Mouse (Mus musculus) retina, postnatal 1 day (tissue): ENCODE results near the gene 2510009E07Rik.
A peak's percentile ranks its signal among the peaks of the same experiment; 100 is the strongest.
"Not testable (repeated sequence)": the region's sequence is repeated elsewhere in the genome, so short reads cannot be mapped to it uniquely, and the experiment has no call there.

Source experiments
- DNase-seq: peaks from one replicate; pipeline ENCODE4 v3.0.0-alpha.2; 2012

Gene 2510009E07Rik

DNA sequence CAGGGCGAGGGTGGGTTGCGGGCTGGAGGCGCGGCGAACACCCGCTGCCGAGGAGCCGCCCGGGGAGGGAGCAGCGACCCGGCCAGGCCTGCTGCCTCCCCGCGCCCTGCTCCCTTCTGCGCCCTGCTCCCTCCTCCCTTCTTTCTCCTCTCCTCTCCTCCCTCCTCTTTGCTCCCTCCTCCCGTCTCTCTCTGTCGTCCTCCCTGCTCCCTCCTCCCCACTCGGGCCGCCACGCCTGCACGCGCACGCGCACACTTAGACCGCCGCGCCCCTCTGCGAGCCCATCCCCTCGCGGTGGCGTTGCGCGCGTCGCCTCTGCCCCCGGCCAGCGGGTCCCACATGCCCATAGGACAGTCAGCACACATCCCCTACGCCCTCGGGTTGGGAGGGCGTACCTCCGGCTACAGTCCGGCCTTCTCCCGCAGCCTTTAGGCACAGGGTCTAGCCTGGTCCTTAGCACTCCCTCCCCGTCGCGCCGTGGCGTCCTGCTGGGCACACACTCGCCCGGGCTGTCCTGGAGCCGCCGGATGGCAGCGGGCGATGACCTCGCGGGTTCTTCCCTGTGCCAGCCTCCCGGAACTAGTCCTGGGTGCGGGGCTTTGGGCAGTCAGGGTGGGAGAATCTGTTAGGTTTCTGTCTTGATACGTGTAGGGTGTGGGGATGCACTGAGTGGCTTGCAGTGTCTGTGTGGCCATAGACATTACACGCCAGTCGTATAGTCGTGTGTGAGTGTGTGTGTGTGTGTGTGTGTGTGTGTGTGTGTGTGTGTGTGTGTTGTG, at the start of gene 2510009E07Rik:
2510009E07Rik (minus strand) TSS at position 203 of the 779 bp plus-strand sequence.
- peak; percentile 96 for DNase-seq

DNA sequence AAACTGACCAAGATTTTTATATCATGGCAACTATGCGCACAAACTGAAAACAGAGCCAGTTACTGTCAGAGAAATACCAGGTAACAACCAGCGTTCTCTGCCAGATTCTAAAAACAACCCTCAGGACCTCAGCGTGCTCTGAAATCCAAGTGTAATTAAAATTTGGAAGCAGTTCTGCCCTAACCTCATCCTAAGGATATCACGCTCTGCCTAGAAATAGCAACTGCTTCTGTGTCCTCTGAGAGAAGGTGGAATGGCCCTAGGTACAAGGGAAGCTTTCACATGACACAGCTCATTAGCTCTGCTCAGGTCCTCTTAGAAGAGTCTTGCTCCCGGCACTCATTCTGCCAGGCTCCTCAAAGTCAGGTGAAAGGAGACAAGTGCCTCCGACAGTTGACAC, 48.9 kb upstream of the 2510009E07Rik start:
- DNase-seq: peak; percentile 65

DNA sequence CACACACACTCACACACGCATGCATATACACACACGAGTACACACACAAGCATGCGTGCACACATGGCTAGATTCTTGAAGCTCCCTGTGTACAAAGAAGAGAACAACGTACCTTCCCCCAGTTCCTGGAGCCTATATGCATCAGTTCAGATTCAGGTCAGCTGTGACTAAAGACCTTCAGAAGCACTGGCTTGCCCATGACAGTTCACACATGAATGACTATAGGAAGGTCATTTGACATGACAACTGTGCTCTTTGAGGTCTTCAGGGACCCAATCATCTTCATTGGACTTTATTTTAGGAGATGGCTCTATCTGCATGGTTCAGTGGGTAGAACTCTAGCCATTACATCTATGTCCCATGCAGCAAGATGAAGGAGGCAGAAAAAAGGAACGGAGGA, 48.4 kb upstream of the 2510009E07Rik start:
- peak; percentile 97 for DNase-seq

DNA sequence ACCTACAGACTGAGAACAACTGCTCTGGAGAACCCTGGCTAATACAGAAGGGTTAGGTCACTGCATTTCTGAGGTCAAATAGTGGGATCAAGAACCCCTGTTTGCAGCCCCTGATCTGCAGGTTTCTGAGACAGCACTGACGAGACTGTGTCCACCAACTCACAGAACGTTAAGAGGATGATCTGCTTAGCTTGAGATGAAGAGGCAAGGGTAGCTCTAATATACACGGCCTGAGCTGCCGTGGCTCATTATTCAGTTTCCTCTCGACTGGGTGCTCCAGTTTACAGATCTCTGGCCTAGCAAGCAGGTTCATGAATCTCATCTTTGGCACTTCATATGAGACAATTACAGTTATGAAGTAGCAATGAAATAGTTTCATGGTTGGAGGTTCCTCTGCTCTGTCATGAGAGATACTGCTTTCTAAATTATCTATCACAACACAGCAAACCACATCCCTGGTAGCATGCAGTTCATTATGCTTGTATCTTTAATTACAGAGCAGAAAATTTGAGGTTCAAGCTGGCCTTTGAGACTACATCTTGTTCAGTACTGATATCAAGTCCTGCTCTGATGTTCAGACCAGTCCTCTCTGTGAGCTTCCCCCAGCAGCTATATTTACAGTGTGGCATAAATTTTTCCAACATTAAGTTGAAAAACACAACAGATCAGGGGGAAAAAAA, 47.9 kb upstream of the 2510009E07Rik start:
- DNase-seq: peak; percentile 61

DNA sequence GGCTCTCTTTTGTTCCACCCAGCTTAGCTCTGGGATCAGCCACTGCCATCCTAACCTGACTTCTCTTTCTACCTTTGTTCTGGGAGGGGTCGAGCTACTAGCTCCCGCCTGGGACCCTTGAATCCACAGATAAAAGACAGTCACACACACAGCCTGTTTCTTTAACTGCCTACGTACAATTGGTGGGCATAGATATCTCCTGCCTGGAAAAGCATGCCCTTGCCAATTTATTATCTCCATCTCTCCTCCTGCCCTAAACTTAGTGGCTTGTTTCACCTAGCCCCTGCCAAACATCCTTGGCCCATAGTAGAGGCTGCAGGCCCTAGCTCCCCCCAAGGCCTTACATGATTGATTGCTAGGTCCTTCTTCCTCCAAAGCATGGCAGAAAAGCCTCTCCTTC, 47.1 kb upstream of the 2510009E07Rik start:
- DNase-seq: no peak

DNA sequence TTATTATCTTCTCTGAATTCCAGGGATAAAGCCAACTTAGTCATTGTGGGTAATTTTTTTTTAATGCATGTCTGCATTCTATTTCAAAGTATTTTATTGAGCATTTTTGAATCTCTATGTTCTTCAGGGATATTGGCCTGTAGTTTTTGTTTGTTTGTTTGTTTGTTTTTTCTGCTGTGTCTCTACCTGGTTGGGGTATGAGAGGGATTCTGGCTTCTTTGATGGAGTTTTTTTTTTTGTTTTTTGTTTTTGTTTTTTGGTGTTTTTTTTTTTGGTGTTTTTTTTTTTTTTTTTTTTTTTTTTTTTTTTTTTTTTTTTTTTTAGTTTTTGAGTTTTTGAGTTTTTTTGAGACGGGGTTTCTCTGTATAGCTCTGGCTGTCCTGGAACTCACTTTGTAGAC, 41.2 kb upstream of the 2510009E07Rik start:
- no peak for DNase-seq

DNA sequence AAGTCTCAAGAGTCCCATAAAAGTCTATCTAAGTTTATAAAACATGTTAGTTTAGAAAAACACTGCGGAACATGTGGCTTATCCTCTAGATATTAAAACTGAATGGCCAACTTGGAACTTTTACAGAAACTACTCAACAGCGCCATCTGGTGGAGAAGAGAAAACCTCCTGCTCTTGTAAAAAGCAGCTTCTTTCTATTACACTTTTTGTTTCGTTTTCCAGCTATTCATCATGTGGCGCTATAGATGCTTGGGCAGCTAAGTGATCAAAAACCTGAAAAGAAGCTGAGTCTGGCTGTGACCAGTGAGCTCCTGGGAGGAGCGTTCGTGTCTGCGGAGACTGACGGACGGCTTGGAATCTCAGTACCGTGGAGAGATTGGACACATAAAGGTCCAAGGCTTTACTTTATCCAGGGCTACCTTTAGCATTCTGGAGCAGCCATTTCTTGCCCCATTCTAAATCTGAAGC, 33.5 kb upstream of the 2510009E07Rik start:
- peak; percentile 89 for DNase-seq

DNA sequence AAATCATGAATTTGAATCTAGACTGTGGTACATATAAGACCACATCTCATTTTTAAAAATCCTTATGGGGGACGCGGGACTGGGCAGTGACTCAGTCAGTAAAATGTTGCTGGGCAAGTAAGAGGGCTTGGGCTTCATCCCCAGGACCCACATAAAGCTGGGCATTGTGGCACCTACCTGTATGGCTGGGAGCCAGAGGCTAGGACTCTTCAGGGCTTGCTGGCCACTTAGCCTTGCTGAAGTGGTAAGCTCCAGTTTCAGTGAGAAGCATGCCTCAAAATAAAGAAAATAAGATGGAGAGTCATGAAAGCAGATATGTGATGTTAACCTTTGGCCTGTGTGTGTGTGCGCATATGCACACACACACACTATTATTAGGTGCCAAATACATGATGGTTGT, 33.0 kb upstream of the 2510009E07Rik start:
- DNase-seq: no peak

DNA sequence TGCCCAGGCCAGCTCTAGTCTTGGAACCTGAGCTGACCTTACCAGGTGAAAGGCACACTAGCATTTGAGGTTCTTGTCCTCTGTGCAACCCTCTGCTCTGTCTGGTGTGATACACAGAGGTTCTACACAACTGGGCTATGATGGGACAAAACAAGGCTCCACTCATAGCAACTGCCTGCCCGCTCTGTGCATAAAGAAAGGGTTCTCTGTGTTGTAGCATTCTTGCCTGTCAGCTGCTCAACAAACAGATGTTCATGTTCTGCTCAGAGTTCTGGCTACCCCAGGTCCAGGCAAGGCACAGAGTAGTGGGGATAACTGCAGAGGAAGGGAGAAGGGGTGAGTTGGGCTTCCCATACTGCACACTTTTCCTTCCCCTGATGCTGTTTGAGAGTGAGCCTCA, 29.8 kb upstream of the 2510009E07Rik start:
- DNase-seq: no peak

DNA sequence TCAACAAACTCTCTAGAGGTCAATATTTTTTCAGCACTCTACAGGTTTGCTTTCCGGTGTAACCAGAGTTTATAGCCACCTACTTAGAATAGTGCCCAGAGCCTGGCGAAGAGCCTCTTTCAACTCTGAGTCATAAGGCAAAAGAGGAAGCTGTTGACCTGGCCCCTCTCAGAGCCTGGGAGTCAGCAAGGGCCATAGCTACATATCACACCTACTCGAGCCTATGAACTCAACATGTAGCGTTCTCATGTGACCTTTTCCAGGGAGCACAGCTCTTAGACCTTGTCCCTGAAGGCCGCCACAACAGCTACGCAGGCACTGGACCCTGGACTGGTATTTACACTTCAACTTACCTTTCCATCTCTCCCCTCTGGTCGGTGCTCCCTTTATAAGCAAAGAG, 25.3 kb upstream of the 2510009E07Rik start:
- no peak for DNase-seq

DNA sequence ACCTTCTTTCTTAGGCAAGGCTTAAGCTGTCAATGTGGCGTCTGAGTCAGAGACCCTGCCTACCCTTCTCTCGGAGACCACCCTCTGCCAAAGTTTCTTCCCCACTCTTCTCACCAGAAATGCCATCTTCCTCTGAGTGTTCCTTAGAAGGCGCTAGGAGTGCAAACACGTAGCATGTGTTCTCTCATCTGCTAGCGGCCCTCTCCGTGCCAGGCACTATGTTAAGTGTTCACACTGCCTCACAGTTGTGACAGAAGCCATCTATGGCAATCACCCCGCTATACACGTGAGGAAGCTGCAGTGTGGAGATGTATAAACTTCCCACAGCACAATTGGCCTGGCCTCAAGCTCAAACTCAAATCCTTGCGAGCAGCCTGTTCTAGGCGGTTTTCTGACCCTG, 20.1 kb upstream of the 2510009E07Rik start:
- no peak for DNase-seq

DNA sequence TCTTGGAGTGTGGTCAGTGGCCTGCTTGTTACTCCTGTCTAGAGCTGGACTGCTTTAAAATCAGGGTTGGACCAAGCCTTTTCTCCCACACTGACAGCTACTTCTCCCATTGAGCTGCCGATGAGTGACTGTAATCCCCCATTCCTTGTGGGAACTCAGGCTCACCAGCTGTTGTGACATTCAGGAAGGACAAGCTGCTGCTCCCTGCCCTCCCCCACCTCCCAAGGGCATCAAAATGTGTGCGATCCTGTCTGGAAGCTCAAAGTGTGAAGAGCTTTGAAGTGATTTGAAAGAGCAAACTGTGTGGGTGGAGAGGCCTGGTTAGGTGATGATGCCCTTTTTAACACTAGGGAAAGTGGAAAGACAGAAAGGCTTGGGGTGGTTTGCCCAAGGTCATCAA, 15.9 kb upstream of the 2510009E07Rik start:
- DNase-seq: peak; percentile 56

DNA sequence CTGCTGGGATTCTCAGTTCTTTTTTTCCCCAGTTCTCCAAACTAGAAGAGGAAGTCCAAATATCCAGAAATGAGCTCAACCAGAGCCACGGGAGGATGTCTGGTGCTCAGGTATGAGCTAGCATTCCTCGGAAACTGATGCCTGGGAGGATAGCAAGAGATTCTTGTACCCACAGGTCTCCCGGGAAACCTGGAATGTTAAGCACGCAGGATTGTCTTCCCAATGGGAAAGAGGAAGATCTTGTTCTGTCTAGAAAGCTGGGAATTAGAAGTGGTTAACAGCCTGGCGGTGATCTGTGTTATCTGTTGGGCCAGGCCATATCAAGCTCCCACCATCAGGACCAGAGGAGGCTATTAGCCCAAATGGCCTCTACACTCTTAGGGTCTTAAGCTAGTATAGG, 10.2 kb upstream of the 2510009E07Rik start:
- no peak for DNase-seq

DNA sequence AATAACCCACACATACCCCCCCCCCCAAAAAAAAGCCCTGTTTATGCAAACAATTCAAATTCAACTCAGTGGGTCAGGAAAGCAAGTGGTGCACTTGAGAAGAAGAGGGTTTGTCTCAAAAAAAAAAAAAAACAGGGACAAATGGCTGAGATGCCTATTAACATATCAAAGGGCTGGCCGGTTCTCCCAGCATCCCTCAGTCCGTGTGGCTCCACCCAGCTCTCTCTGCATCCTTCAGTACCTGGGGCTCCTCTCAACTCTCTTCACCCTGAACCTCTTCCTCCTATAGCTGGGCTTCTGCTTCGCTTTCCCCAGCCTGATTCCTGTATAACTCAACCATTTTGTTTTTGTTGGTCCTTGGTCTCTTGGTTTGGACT, 7.8 kb upstream of the 2510009E07Rik start:
- peak; percentile 41 for DNase-seq

DNA sequence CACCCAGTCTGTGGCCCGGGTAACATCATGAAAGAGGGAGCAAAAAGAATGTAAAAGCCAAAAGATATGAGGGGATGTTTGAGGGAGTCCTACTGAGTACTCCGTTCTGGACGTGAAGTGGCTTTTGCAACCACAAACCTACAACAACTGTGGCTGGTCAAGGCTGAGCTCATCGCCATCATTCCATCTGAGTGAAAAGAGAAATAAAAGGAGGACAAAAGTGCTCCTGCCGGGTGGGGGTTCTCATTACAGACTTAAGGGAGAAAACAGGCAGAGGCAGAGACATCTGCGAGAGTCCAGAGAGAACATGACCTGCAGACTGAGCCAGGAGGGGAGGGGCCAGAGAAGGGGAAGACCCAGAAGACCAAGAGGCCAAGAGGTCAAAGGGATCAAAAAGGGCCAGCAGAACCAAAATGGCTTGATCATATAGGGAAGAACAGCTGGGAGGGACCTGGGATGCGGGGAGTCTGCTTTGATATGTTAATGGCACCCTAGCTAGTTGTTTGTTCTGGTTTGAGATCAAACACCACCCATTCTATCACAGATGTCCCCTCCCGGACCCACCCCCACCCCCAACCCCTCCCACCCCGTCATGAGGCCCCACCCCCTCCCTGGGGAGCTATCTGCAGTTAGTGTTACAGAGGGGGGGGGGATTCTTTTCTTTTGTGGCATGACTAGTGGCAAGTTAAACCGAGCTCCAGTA, 7.3 kb upstream of the 2510009E07Rik start:
- DNase-seq: peak; percentile 25

DNA sequence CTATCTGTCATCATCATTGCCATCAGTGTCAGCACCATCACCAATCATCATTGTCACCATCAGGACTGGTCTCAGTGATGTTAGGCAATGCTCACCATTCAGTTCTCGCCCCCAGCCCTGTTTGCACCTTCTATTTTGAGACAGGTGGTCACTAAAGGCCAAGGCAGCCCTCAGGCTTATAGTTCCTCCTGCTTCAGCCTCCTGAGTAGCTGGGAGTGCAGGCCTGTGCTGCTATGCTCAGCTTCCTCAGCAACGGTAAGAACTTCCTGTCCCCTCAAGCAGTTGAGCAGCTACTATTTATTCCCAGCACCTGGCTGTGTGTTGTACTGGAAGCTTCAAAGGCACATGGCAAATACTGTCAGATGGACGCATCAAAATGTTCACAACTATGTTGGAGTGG, 3.7 kb upstream of the 2510009E07Rik start:
- DNase-seq: no peak

DNA sequence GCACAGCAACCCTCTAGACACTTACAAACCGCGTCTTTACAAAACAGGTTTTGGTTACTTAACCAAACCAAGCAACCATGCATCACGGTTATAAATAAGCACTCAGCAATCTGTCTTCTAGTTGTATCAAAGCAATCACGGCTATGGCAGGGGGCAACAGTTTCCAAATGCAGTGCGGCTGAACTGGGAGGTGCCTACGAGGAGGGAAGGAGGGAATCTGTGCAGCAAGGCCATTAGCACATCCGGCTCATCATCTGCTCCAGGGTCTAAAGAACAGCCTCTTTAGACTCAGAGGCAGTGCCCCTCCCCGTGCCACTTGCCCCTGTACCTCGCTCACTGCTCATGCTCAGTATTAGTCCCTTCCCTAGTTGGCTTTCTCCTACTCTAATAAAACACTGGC, 2.5 kb upstream of the 2510009E07Rik start:
- no peak for DNase-seq

DNA sequence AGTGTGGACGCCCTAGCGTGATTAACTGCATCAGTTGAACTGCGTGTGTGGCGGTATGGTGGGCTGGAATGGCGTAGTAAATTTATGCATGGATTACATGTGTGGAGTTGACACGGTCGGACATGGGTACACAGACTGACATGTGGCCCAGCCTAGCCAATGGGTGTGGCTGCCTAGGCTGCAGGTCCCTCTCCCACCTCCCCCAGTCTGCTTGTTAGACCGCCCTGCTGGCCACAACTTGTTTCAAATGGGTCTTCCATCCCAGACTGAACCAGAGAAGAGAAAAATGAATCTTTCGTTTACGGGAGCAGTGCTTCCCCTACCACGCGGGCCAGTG, 745 bp upstream of the 2510009E07Rik start:
- DNase-seq: peak; percentile 82

DNA sequence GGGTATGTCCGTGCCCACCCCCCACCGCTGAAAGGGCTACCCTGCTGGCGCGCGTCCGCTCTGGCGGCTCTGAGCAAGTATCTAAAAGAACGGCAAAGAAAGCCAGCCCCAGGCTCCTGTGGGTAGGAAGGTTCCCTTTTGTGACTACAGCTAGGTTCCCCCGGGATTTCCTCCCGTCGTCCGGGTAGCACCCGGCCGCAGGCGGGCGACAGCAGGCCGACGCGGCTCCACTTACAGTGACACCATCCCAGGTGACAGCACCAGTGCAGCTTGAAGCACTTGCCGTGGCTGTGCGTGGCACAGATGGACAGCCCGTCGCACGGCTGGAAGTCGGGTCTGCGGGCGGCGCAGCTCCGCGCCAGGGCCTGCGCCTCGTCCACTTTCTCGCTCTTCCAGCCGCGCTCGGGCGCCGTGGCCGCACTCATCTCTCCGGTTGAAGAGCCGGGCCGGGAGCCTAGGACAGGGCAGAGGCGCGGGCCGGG, 443 bp downstream of the 2510009E07Rik start:
- DNase-seq: peak; percentile 76

DNA sequence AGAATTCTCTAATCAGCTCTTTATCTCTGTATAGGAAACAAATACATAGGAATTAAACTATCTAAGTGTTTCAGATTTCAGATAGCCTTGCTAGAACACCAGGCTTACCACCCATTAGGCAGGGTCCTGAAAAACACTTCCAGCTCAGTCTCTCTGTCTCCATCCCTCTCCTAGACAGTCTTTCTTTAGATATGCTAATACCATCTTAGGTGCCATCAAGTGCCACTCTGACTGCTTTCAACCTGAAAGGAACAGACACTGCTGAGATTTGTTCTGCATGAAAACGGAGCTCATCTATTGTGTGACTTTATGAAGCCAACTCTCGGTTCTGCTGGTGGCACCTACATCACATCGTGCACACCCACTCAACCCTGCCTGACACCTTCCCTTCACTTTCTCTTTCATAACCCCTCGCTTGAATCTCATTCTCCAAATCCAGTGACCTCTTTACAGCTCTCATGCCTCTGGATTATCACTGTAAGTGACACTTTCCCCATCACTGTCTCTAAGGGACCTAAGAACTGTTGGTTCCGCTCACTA, 4.2 kb downstream of the 2510009E07Rik start:
- DNase-seq: no peak

DNA sequence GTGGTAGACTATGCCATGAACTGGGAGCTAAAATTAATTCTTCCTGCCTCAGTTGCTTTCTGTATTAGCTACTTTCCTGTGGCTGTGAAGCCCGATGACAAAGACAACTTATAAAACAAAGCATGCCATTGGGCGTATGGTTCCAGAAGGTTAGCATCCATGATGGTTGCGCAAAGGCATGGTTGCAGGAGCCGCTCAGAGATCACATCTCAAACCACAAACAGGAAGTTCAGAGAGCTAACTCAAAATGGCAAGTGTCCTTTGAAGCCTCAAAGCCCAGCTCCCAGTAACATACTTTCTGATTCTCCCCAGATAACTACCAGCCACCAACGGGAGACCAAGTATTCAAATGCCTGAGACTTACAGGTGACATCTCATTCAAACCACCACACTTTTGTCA, 5.3 kb downstream of the 2510009E07Rik start:
- DNase-seq: no peak

DNA sequence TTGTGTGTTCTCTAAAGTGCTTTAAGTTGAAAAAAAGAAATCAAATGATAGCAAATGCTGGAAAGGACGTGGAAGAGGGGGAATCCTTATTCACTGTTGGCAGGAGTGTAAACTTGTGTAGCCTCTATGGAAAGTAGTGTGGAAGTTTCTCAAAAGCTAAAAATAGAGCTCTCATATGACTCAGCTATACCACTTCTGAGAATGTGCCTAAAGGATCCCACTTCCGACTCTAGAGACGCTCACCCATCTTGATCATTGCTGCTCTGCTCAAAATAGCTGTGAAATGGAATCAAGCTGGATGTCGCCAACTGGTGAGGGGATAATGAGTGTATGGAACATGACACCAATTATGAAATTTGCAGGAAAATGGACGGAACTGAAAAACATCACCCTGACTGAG, 7.1 kb downstream of the 2510009E07Rik start:
- DNase-seq: no peak

DNA sequence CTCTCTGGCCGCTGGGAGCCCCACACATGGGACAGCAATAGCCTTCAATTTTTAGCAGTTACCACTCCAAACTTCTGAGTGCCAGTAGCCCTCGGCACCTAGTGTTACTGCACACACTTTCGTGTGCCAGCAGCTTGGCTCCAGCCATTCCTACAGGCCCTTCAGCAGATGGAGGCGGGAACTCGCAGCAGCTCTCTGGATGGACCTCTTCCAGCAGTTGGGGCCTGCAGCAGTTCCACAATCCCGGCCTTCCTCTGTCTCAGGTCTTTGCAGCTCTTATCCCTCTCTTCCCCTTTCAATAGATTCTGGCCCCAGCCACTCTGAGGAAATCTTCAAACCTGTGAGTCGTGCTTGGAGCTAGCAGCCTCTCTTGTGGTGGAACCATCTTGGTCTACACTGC, 17.7 kb downstream of the 2510009E07Rik start:
- no peak for DNase-seq

DNA sequence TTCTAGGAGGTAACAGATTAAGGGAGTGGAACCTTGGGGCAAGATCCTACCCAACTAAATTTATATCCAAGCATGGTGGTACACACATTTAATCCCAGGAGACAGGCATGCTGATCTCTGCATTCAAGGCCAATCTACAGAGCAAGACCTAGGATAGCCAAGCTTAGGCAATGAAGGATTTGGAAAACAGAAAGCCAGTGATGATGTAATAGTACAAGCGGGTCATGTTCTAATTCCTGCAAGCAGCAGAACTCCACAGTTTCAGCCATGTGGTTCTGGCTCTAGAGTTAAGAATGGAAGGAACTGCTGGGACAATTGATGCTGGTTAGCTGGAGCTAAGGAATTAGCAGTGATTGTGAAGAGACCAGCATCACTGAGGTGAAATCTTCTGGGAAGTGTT, 20.8 kb downstream of the 2510009E07Rik start:
- not testable (repeated sequence) for DNase-seq
